Mouse (Mus musculus) ES-E14 (cell line): ENCODE measurements around the gene Exoc4.

Experiments
- HCFC1 ChIP-seq: IDR thresholded peaks from 2 replicates; pipeline ENCODE4 v1.6.1; 2012; ENCODE audit warnings: low read length, inconsistent platforms, borderline replicate concordance; ENCODE audit not compliant: insufficient read depth
- MAFK ChIP-seq: IDR thresholded peaks from 2 replicates; pipeline ENCODE4 v1.6.1; 2014; ENCODE audit warnings: mild to moderate bottlenecking, low read depth, low read length, inconsistent platforms; ENCODE audit not compliant: insufficient read depth

GRCm38 (mm10) chr6:34000644-34001043, 751.8 kb downstream of the Exoc4 start:
- TF ChIP-seq MAFK: no peak
- no peak for TF ChIP-seq HCFC1
